Mouse (Mus musculus): ENCODE measurements around the gene Wnt1. TPM values are rescaled to one million over a fixed set of nuclear protein-coding genes. Genes with fewer than 3 reads are reported as not detected.
A peak's percentile ranks its signal among the peaks of the same experiment; 100 is the strongest.
"Not testable (repeated sequence)": the region's sequence is repeated elsewhere in the genome, so short reads cannot be mapped to it uniquely, and the experiment has no call there.

Gene Wnt1
- not detected in 2 replicates for total RNA-seq (2017)

DNA sequence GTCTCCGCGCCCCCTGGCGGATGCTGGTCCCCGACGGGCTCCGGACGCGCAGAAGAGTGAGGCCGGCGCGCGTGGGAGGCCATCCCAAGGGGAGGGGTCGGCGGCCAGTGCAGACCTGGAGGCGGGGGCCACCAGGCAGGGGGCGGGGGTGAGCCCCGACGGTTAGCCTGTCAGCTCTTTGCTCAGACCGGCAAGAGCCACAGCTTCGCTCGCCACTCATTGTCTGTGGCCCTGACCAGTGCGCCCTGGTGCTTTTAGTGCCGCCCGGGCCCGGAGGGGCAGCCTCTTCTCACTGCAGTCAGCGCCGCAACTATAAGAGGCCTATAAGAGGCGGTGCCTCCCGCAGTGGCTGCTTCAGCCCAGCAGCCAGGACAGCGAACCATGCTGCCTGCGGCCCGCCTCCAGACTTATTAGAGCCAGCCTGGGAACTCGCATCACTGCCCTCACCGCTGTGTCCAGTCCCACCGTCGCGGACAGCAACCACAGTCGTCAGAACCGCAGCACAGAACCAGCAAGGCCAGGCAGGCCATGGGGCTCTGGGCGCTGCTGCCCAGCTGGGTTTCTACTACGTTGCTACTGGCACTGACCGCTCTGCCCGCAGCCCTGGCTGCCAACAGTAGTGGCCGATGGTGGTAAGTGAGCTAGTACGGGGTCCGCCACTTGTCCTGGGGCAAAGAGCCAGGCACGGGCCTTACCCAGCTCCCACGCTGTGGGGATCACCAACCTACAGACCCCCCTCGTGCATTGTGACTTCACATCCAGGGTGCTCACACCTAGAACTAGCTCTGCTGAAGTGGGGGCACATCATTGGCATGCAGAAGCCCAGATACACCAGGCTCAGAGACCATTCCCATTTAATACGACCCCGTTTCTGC, at the start of gene Wnt1:
Gene Wnt1 (plus strand): TSS at position 197 of the 875 bp plus-strand sequence.
- ATAC-seq (replicated peaks in 1 of 2; ENCODE audit: insufficient read depth in 1 of 2, low FRiP score in 2 of 2, low TSS enrichment in 1 of 2, low read depth in 1 of 2, poor library complexity in 2 of 2, severe bottlenecking in 2 of 2) = no peak; a peak in 1 of 4 replicates

DNA sequence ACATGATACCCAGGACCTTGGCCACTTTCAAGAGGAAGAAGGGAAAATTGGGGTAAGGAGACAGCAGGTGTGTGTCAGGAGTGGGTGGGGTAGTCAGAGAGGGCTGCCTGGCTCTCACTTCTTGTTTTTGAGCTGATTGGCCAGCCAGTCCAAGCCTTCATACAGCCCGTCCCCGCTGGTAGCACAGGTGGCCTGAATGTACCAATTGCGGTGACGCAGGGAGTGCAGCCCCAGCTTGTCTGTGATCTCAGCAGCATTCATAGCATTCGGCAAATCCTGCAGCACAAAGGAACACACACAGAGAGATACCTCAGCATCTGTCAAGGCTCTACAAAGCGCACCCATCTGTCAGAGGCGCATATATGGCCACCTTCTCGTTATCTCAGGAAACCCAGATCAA, 49.4 kb upstream of the Wnt1 start:
- no peak for ATAC-seq (replicated peaks in 1 of 2; ENCODE audit: insufficient read depth in 1 of 2, low FRiP score in 2 of 2, low TSS enrichment in 1 of 2, low read depth in 1 of 2, poor library complexity in 2 of 2, severe bottlenecking in 2 of 2)

DNA sequence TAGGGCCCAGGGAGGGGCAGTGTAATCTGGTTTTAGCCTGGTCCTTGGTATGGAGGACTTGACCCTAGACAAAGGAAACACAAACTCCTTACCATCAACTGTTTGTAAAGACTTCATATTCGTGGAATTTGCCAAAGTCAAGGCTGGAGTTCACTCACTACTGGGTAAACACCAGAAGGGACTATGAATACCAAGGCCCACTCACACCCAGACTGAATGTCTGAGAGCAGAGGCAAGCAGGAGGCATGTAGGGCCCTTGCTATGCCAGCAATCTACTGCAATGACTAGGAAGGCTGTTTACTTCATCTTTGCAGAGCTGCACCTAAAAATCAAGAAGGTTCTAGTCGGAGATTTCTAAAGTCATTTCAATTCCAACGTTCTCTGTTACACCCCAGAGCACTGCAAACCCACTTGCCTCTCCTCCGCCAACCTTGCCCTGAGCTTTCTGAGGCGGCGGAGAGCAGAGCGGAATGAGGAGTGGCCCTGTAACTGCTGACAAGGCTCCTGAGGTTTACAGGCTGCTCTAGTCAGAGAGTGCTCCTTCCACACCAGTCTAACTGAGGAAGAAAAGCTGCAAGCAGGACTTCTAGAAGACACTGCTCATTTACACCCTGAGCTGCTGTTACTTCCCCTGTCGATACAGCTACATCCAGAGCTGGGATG, 46.8 kb upstream of the Wnt1 start:
- no peak for ATAC-seq (replicated peaks in 1 of 2; ENCODE audit: insufficient read depth in 1 of 2, low FRiP score in 2 of 2, low TSS enrichment in 1 of 2, low read depth in 1 of 2, poor library complexity in 2 of 2, severe bottlenecking in 2 of 2)

DNA sequence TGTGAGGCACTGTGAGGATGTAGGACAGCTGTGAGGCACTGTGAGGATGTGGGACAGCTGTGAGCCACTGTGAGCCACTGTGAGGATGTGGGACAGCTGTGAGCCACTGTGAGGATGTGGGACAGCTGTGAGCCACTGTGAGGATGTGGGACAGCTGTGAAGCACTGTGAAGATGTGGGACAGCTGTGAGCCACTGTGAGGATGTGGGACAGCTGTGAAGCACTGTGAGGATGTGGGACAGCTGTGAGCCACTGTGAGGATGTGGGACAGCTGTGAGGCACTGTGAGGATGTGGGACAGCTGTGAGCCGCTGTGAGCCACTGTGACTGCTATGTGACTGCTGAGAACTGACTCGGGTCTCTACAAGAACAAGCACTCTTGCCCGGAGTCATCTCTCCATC, 45.8 kb upstream of the Wnt1 start:
- ATAC-seq (replicated peaks in 1 of 2; ENCODE audit: insufficient read depth in 1 of 2, low FRiP score in 2 of 2, low TSS enrichment in 1 of 2, low read depth in 1 of 2, poor library complexity in 2 of 2, severe bottlenecking in 2 of 2) = not testable (repeated sequence)

DNA sequence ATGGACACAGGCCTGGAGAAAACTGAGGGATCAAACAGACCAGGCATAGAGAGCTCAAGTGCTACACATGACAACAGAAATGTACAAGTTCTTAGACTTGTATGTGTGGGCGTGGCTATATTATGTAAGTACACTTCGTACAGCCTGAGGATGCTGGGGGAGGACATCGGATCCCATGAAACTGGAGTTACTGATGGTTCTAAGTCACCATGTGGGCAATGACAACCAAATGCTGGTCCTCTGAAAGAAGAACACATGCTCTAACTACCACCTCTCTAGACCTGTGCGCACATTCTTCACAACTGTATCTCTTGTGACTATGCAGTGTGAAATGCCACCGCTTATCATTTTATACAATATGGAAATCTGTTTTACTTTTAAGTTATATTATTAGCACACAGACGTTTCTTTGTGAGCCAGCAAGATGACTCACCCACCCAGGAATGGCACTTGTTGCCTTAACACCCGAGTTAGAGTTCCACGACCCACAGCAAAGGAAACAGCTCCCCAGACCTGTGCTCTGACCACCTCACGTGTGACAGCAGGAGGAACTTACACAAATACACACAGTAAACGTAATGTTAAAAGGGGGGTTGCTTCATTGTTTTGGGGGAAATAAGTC, 43.2 kb upstream of the Wnt1 start:
- no peak for ATAC-seq (replicated peaks in 1 of 2; ENCODE audit: insufficient read depth in 1 of 2, low FRiP score in 2 of 2, low TSS enrichment in 1 of 2, low read depth in 1 of 2, poor library complexity in 2 of 2, severe bottlenecking in 2 of 2)

DNA sequence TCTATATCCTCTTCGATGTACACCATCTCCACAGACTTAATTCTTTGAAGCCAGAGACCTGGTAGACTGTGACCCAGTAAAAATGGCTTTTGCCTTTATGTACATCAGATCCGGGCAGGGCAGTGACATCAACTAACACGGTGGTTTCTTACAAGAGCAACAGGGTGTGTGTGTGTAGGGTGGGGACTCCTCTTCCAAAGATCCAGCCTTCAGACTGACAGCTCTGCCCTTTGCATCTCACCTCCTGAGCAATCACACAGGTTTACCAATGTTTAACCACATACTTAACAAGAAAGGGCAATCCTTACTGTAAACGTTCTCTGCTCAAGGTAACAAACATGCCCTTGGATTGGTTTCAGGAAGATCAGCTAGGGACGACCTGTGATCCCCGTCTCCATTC, 42.4 kb upstream of the Wnt1 start:
- no peak for ATAC-seq (replicated peaks in 1 of 2; ENCODE audit: insufficient read depth in 1 of 2, low FRiP score in 2 of 2, low TSS enrichment in 1 of 2, low read depth in 1 of 2, poor library complexity in 2 of 2, severe bottlenecking in 2 of 2)

DNA sequence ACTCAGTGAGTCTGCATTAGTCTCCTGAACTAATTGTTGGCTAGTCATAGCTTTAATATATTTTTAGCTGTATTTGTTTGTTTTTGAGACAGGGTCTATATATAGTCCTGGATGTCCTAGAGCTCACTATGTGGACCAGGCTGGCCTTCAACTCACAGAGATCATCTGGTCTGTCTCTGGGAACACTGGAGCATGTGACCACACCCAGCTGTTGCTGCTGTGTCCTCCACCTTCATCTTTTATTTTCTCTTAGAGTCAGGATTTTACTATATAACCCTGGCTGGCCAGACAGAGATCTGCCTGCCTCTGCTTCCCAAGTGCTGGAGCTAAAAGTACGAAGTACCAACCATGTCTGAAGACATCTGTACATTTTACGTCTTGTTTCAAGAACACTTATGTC, 40.6 kb upstream of the Wnt1 start:
- ATAC-seq (replicated peaks in 1 of 2; ENCODE audit: insufficient read depth in 1 of 2, low FRiP score in 2 of 2, low TSS enrichment in 1 of 2, low read depth in 1 of 2, poor library complexity in 2 of 2, severe bottlenecking in 2 of 2) = no peak

DNA sequence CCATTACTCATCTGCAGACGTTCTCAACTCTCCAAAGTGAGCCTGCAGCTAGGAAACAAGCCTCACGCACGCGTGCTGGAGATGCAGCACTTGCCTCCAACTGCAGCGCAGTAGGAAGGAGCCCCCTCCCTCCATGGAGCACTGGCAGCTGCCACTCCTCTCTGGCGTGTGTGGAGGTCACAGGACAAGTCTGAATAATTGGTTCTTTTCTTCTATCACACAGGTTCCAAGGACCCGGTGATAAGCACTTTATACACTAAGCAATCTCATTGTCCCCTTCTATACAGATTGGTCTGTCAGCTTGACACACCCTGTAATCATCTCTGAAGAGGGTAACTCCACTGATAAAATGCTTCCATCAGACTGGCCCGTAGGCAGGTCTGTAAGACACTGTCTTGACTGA, 36.6 kb upstream of the Wnt1 start:
- ATAC-seq (replicated peaks in 1 of 2; ENCODE audit: insufficient read depth in 1 of 2, low FRiP score in 2 of 2, low TSS enrichment in 1 of 2, low read depth in 1 of 2, poor library complexity in 2 of 2, severe bottlenecking in 2 of 2) = no peak

DNA sequence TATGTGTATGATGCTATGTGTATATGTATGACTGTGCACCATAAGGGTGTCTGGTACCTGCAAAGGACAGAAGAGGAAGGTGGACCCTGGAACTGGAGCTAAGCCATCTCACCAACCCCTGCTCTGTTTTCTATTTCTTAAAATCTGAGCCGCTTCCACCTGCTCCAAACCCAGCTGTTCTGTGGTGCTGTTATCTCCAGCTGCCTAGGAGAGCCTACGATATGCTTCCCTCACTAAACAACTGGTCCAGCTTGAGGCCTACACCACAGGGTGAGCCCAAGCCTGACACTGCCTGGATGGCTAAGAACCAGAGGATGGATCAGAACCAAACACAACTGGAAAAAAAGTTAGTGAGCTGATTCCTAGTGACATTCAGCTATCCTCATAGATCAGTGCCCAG, 35.5 kb upstream of the Wnt1 start:
- ATAC-seq (replicated peaks in 1 of 2; ENCODE audit: insufficient read depth in 1 of 2, low FRiP score in 2 of 2, low TSS enrichment in 1 of 2, low read depth in 1 of 2, poor library complexity in 2 of 2, severe bottlenecking in 2 of 2) = no peak

DNA sequence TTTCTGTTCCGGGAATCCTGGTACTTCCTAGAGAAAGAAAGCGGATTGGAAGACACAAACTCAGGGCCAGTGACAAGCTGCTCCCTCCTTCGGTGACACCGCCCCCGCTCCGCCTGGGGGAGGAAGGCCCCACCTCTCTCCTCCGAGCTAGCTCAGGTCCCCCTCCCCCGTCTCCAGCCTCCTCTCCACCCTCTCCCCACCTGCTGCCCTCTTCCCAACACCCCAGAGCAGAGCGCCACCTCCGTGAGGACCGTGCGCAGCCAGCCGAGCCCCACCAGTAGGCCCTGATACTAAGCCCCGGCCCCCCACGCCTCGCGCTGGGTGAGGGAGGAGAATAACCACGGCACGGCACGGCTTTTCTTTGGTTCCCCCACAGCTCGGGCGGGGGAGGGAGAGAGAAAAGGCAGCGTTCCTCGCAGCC, 27.4 kb upstream of the Wnt1 start:
- ATAC-seq (replicated peaks in 1 of 2; ENCODE audit: insufficient read depth in 1 of 2, low FRiP score in 2 of 2, low TSS enrichment in 1 of 2, low read depth in 1 of 2, poor library complexity in 2 of 2, severe bottlenecking in 2 of 2) = peak; percentile 34 to 46; a peak in 3 of 4 replicates

DNA sequence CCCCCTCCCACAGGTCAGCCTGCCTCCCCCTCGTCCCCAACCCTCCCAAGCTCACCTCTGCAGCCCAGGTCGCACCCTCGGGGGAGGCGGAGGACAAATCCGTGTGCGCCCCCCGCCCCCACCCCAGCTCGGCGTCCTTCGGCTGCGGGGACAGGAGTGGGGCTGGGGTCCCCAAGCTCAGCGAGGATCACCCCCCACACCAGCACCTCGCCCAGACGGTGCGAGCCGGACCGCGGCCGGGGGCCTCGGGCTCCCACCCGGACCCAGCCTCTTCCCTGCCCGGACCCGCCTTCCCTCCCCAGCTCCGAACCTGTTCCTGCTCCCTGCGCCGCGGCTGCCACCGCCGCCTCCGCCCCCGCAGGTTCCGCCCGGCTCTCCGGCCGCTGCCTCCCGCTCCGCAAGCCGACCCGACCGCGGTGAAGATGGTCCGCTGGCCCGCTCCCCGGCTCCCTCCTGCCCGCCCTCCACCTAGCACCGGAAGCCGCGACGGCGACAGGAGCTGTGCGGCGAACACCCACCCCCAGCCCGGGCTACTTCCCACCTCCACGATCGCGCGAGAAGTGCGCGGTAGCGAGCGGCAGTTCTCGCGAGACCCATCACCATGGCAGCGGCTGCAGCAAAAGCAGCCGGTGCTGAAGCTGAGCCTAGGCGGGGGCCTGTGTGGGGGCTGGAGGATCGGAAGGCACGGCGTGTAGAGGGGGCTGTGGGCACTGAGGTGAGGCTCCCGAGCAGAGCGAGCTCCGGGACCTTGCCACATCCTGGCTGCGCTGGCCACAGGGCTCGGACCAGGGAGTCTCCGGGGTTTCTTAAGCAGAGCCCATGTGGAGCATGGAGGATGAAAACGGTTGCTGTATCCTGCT, 26.8 kb upstream of the Wnt1 start, which contains the start of gene Arf3:
Gene Arf3 (minus strand): TSS at position 545 of the 860 bp plus-strand sequence.
- ATAC-seq (replicated peaks in 1 of 2; ENCODE audit: insufficient read depth in 1 of 2, low FRiP score in 2 of 2, low TSS enrichment in 1 of 2, low read depth in 1 of 2, poor library complexity in 2 of 2, severe bottlenecking in 2 of 2) = peak; percentile 93 to 96

DNA sequence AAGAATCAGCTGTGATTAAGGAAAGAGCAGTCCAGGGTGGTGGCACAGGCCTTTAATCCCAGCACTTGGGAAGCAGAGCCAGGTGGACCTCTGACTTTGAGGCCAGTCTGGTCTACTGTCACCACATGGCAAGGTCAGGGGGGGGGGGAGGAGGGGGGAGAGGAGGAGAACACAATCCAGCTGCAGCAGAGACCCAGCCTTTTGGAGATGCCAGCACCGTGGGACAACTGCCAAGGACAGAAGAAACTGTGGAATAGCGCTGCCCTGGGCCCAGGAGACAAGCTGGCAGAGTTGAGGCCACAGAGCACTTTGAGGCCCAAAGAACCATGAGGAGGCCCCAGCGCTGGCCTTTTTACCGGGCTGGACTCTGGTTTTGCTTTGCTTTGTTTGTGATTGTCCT, 23.7 kb upstream of the Wnt1 start:
- no peak for ATAC-seq (replicated peaks in 1 of 2; ENCODE audit: insufficient read depth in 1 of 2, low FRiP score in 2 of 2, low TSS enrichment in 1 of 2, low read depth in 1 of 2, poor library complexity in 2 of 2, severe bottlenecking in 2 of 2)

DNA sequence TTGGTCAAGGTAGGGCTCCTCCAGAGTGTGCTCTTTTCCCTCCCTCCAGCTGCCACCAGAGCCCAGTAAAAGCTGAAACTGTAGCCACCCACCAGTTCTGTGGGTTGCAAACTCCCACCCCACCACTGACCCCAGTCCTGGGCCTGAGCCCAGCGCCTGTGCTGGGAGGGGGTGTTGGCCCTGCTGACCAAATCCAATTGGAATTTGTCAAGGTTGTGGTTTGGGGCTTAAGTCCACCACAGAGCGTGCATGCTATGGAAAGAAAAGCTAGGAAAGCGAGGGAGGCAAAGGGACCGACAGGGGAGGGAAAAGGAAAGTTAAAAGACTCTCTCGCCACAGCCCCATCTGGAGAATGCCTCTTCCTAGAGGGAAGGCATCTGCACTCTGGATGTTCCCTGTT, 21.4 kb upstream of the Wnt1 start:
- ATAC-seq (replicated peaks in 1 of 2; ENCODE audit: insufficient read depth in 1 of 2, low FRiP score in 2 of 2, low TSS enrichment in 1 of 2, low read depth in 1 of 2, poor library complexity in 2 of 2, severe bottlenecking in 2 of 2) = no peak

DNA sequence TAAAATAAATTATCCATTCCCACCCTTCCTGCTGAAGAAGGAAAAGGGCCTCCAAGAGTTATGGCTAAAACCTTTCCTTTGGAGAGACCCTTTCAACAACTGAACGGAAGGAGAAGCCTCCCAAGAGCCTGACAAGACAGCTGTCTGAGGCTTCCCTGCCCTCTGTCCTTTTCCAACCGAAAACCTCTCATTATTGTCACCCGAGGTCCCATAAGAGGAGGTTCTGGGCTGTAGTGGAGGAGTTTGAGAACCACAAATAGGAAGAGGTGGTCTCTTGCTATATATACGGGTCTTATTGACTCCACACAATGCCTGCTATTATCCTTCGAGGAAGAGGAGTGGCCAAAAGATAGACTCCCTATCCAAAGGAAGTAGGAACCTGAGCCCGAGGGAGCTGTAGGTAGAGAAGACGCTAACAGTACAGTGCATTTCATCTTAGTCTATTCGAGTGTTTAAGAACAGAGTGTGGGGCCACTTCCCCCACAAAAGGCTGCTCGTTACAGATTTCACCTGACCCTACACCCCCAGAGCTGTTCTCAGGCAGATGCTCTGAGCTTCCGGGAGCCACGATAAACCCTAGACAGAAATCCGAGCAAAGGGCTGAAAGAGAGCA, 17.7 kb upstream of the Wnt1 start:
- no peak for ATAC-seq (replicated peaks in 1 of 2; ENCODE audit: insufficient read depth in 1 of 2, low FRiP score in 2 of 2, low TSS enrichment in 1 of 2, low read depth in 1 of 2, poor library complexity in 2 of 2, severe bottlenecking in 2 of 2)

DNA sequence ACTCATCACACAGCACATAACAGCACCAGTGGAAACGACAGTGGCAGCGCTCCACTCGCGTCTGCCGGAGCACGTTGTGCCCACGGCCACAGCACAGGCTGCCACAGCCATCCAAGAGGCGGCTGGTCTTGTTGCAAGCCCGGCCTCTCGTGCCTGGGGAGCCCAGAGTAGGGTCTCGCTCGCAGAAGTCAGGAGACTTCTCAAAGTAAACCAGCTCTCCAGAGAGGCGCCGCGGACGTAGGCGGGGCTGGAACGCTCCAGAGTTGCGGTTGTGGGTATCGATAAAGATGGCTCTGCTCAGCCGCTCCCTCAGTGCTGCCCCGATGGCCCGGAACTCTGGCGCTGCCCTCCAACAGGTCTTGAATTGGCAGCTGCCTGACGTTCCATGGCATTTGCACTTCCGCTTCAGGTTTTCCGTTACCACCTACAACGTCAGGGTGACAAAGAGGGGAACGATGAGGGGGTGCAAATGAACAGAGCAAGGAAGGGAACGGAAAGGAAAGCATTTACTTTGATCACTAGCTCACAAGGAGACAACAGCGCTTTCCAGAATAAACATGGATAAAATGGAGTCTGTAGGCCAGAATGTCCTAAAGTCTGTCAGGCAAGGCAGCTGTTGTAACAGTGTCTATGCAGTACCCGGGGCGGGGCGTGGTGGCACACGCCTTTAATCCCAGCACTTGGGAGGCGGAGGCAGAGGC, 17.0 kb upstream of the Wnt1 start:
- ATAC-seq (replicated peaks in 1 of 2; ENCODE audit: insufficient read depth in 1 of 2, low FRiP score in 2 of 2, low TSS enrichment in 1 of 2, low read depth in 1 of 2, poor library complexity in 2 of 2, severe bottlenecking in 2 of 2) = peak; percentile 70 to 83

DNA sequence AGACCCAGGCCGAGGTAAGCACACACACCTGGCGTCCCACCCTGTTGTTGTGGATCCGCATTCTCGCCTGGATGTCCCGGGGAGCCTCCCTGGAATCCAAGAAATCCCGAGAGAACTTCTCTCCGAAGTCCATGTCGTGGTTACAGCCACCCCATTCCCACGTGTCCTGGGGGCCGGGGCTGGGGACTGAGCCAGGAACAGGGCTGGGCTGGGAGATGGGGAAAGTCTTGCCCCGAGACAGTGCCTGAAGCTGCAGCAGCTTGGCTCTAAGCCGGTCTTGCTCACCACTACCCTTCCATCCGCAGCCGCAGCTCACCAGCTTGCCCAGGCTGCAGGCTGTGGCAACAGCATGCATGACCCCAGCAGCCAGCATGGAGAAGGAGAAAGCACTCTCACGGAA, 15.6 kb upstream of the Wnt1 start:
- ATAC-seq (replicated peaks in 1 of 2; ENCODE audit: insufficient read depth in 1 of 2, low FRiP score in 2 of 2, low TSS enrichment in 1 of 2, low read depth in 1 of 2, poor library complexity in 2 of 2, severe bottlenecking in 2 of 2) = no peak
